Mouse (Mus musculus) MN1 (cell line): ENCODE results near the gene Gm11232.

ENCODE experiments used
- DNase-seq: peaks from one replicate; pipeline ENCODE4 v3.0.0-alpha.2; 2016; ENCODE audit warnings: low spot score

The Gm11232 gene

GRCm38 (mm10) chr4:71757865-71758264, at the start of gene Gm11232:
Gene Gm11232 (minus strand): TSS chr4:71757965.
- no peak for DNase-seq

GRCm38 (mm10) chr4:71805977-71806534, 48.3 kb upstream of the Gm11232 start:
- DNase-seq = no peak

- no peak for DNase-seq
Observed at GRCm38 (mm10) chr4:71765529-71765928, 7.8 kb upstream of the Gm11232 start.

- DNase-seq = peak; percentile 6
Observed at GRCm38 (mm10) chr4:71765071-71765470, 7.3 kb upstream of the Gm11232 start.

GRCm38 (mm10) chr4:71756441-71757221, 1.1 kb downstream of the Gm11232 start:
- no peak for DNase-seq

GRCm38 (mm10) chr4:71745741-71746140, 12.0 kb downstream of the Gm11232 start:
- no peak for DNase-seq

- DNase-seq = no peak
Observed at GRCm38 (mm10) chr4:71736529-71736928, 21.2 kb downstream of the Gm11232 start.

- no peak for DNase-seq
Observed at GRCm38 (mm10) chr4:71735261-71735660, 22.5 kb downstream of the Gm11232 start.

- no peak for DNase-seq
Observed at GRCm38 (mm10) chr4:71729401-71729800, 28.4 kb downstream of the Gm11232 start.

GRCm38 (mm10) chr4:71727611-71728010, 30.2 kb downstream of the Gm11232 start:
- DNase-seq = no peak

GRCm38 (mm10) chr4:71727056-71727455, 30.7 kb downstream of the Gm11232 start:
- no peak for DNase-seq

GRCm38 (mm10) chr4:71725889-71726288, 31.9 kb downstream of the Gm11232 start:
- DNase-seq = no peak
